In genomic region chr2:128027696-128028095, GRCm38 (mm10) we compare ENCODE assay signal across 28 mouse cellular contexts.
A peak's percentile ranks its signal among the peaks of the same experiment; 100 is the strongest.
DNase-seq lines count a peak whose midpoint lies in the region; ATAC-seq and TF ChIP-seq lines count a peak whose summit lies in the region.
"Had no signal": no experiment of that assay in that cellular context is flagged by ENCODE, and none has a peak within 500 bp of the region (broad histone marks: within the 10 kb centered on the region; RNA-seq: fewer than 3 reads in every experiment).

No protein-coding gene starts in this region.

- peak; percentile 9 for DNase-seq in CD4-positive helper T cell, adult 2 months (ENCODE audit: low read depth, low spot score)
- DNase-seq in thymus, adult 18-20 months: peak; percentile 10 to 31
- DNase-seq in thymus, postnatal 25 days: peak; percentile 58
- no peak for DNase-seq in spleen, adult 18-20 months
- no peak for DNase-seq in hindbrain, embryonic 14.5 days (ENCODE audit: low spot score)
- no peak for DNase-seq in lung, postnatal 14 days
- DNase-seq: adrenal gland, adult 2 months; cerebellum, adult 8-10 months; embryo, embryonic 11 days; gastrocnemius, postnatal 36 days; kidney, adult 2 months; kidney, postnatal 36 days; lung, adult 18-20 months; retina, postnatal 1 day; right cerebral cortex, postnatal 14 days had no signal

- H3K4me3 ChIP-seq in E14TG2a.4 (replicated peaks; ENCODE audit: low read length): peak overlapping the region; percentile 44
- H3K4me3 ChIP-seq in hindbrain, embryonic 14.5 days (replicated peaks; ENCODE audit: low read length): no peak overlapping the region
- H3K4me3 ChIP-seq: embryonic facial prominence, embryonic 12.5 days; heart, embryonic 13.5 days; hindbrain, embryonic 10.5 days; intestine, embryonic 15.5 days; limb, embryonic 13.5 days; liver, embryonic 12.5 days; midbrain, embryonic 13.5 days; stomach, embryonic 15.5 days had no signal

- no peak overlapping the region for H3K27ac ChIP-seq in hindbrain, embryonic 14.5 days
- H3K27ac ChIP-seq: embryonic facial prominence, embryonic 12.5 days; heart, embryonic 13.5 days; hindbrain, embryonic 10.5 days; intestine, embryonic 15.5 days; limb, embryonic 13.5 days; liver, embryonic 12.5 days; macrophage; midbrain, embryonic 13.5 days; stomach, embryonic 15.5 days had no signal

- H3K27me3 ChIP-seq in E14TG2a.4 (ENCODE audit: insufficient read depth, low read length): no peaks in the 10 kb centered on the region; the same call in 1 of the 2 replicates
- no peaks in the 10 kb centered on the region for H3K27me3 ChIP-seq in hindbrain, embryonic 14.5 days (ENCODE audit: control insufficient read depth, insufficient read depth, low read length)
- H3K27me3 ChIP-seq: embryonic facial prominence, embryonic 12.5 days; heart, embryonic 13.5 days; intestine, embryonic 15.5 days; limb, embryonic 13.5 days; liver, embryonic 12.5 days; stomach, embryonic 15.5 days had no signal

- 85% methylated on average over 12 of the region's 12 CpGs for WGBS in hindbrain, embryonic 14.5 days

- TF ChIP-seq CTCF in E14TG2a.4 (conservative IDR thresholded peaks at IDR 0.05; ENCODE audit: low read length): no peak

- no peaks in the 10 kb centered on the region for H3K36me3 ChIP-seq in E14TG2a.4 (ENCODE audit: insufficient read depth, low read length)
- H3K36me3 ChIP-seq in hindbrain, embryonic 14.5 days (replicated peaks; ENCODE audit: control insufficient read depth, insufficient read depth): no peaks in the 10 kb centered on the region
- H3K36me3 ChIP-seq: embryonic facial prominence, embryonic 12.5 days; heart, embryonic 13.5 days; hindbrain, embryonic 10.5 days; intestine, embryonic 15.5 days; limb, embryonic 13.5 days; liver, embryonic 12.5 days; midbrain, embryonic 13.5 days; stomach, embryonic 15.5 days had no signal

- H3K4me1 ChIP-seq in E14TG2a.4 (replicated peaks; ENCODE audit: low read depth, low read length): peaks cover 17% of the 10 kb centered on the region
- no peaks in the 10 kb centered on the region for H3K4me1 ChIP-seq in hindbrain, embryonic 14.5 days (replicated peaks; ENCODE audit: control insufficient read depth, insufficient read depth, low read length)
- H3K4me1 ChIP-seq: embryonic facial prominence, embryonic 12.5 days; heart, embryonic 13.5 days; intestine, embryonic 15.5 days; liver, embryonic 12.5 days; stomach, embryonic 15.5 days had no signal

- no peak overlapping the region for H3K9ac ChIP-seq in hindbrain, embryonic 14.5 days
- H3K9ac ChIP-seq: embryonic facial prominence, embryonic 12.5 days; heart, embryonic 13.5 days; intestine, embryonic 15.5 days; limb, embryonic 13.5 days; liver, embryonic 12.5 days; midbrain, embryonic 13.5 days; stomach, embryonic 15.5 days had no signal

- H3K4me2 ChIP-seq in hindbrain, embryonic 14.5 days (replicated peaks): no peak overlapping the region
- H3K4me2 ChIP-seq: embryonic facial prominence, embryonic 12.5 days; heart, embryonic 13.5 days; intestine, embryonic 15.5 days; limb, embryonic 13.5 days; liver, embryonic 12.5 days; midbrain, embryonic 13.5 days; stomach, embryonic 15.5 days had no signal

- no peaks in the 10 kb centered on the region for H3K9me3 ChIP-seq in E14TG2a.4 (ENCODE audit: low read length)
- no peaks in the 10 kb centered on the region for H3K9me3 ChIP-seq in hindbrain, embryonic 14.5 days (ENCODE audit: control insufficient read depth, low read length)
- H3K9me3 ChIP-seq: embryonic facial prominence, embryonic 12.5 days; heart, embryonic 13.5 days; hindbrain, embryonic 10.5 days; intestine, embryonic 15.5 days; limb, embryonic 13.5 days; liver, embryonic 12.5 days; midbrain, embryonic 13.5 days; stomach, embryonic 15.5 days had no signal

- no peak for ATAC-seq in hindbrain, embryonic 14.5 days (ENCODE audit: low FRiP score)
- ATAC-seq: forebrain, embryonic 14.5 days; hindbrain, embryonic 16.5 days; intestine, embryonic 15.5 days; liver, embryonic 12.5 days; lung, postnatal 0 days; midbrain, embryonic 13.5 days had no signal

Comparison
In these comparisons a context has a peak if more than half of its experiments do, and no peak if none do; other contexts are left out.
1. DNase-seq: peak in CD4-positive helper T cell, adult 2 months (single experiment), thymus, adult 18-20 months (2 of 2) and thymus, postnatal 25 days (single experiment); none in spleen, adult 18-20 months (0 of 2), hindbrain, embryonic 14.5 days (single experiment) and lung, postnatal 14 days (single experiment).